Mouse (Mus musculus) heart, postnatal 0 days (tissue): ENCODE results near the gene Srsf1. TPM values are rescaled to one million over a fixed set of nuclear protein-coding genes. Genes with fewer than 3 reads are reported as not detected.
A peak's percentile ranks its signal among the peaks of the same experiment; 100 is the strongest.

Source experiments
- ATAC-seq: fragments of 200-750 bp; cut with Nextera tagmentation; 2 replicates; pipeline ENCODE4 v1.8.0; 2017; ENCODE audit warnings: low read depth, moderate number of reproducible peaks, moderate library complexity; ENCODE audit not compliant: insufficient read depth
- DNase-seq: peaks from one replicate; pipeline ENCODE4 v3.0.0-alpha.2; 2016; ENCODE audit warnings: low spot score
- H3K27ac ChIP-seq: fragments of 300-500 bp; sonication (generic); 2 replicates; pipeline ENCODE4 v1.5.1; 2014; ENCODE audit warnings: low read depth, mild to moderate bottlenecking
- H3K27me3 ChIP-seq: fragments of 300-500 bp; sonication (generic); 2 replicates; pipeline ENCODE4 v1.6.1; 2014; ENCODE audit warnings: low read length, mixed read lengths; ENCODE audit not compliant: control insufficient read depth, insufficient read depth
- H3K36me3 ChIP-seq: fragments of 300-500 bp; sonication (generic); replicated peaks from 2 replicates; pipeline ENCODE4 v1.6.1; 2014; ENCODE audit warnings: low read length, mixed read lengths; ENCODE audit not compliant: control insufficient read depth, insufficient read depth
- H3K4me1 ChIP-seq: fragments of 300-500 bp; sonication (generic); 2 replicates; pipeline ENCODE4 v1.6.1; 2014; ENCODE audit warnings: antibody characterized with exemption; ENCODE audit not compliant: control insufficient read depth, insufficient read depth
- H3K4me2 ChIP-seq: fragments of 300-500 bp; sonication (generic); 2 replicates; pipeline ENCODE4 v1.6.1; 2014; ENCODE audit warnings: low read depth, mild to moderate bottlenecking, low read length, moderate library complexity
- H3K4me3 ChIP-seq: fragments of 300-500 bp; sonication (generic); 2 replicates; pipeline ENCODE4 v1.5.1; 2014; ENCODE audit warnings: low read depth, low read length
- H3K9ac ChIP-seq: fragments of 300-500 bp; sonication (generic); replicated peaks from 2 replicates; pipeline ENCODE4 v1.6.1; 2014; ENCODE audit warnings: low read depth, low read length, mixed read lengths
- H3K9me3 ChIP-seq: fragments of 300-500 bp; sonication (generic); replicated peaks from 2 replicates; pipeline ENCODE4 v1.6.1; 2016; ENCODE audit warnings: low read length; ENCODE audit not compliant: control insufficient read depth
- CTCF ChIP-seq: IDR thresholded peaks from 2 replicates; pipeline ENCODE4 v1.5.1; 2016; ENCODE audit warnings: antibody characterized with exemption, control low read depth, low read depth
- EP300 ChIP-seq: IDR thresholded peaks from 2 replicates; pipeline ENCODE4 v1.6.1; 2016; ENCODE audit warnings: antibody characterized with exemption, low read depth
- WGBS: fragments of 180-500 bp; shearing (Covaris S2); extraction: QIAGEN DNeasy Blood & Tissue Kit; methylation state at CpG from one replicate; pipeline ENCODE4 v1.1.7; 2014; 5-methylcytosine and 5-hydroxymethylcytosine counted together
- polyA plus RNA-seq: library from polyadenylated mRNA; unstranded; fragments of >200 nt; fragmentation: Nextera tagmentation; extraction: Ambion mirVana; gene quantifications from 2 replicates; pipeline ENCODE4 v1.2.1, GENCODE M21; 2015
- total RNA-seq: library from RNA; depleted of rRNA; stranded (reverse); fragments of >200 nt; gene quantifications from 2 replicates; pipeline ENCODE4 v1.2.3, GENCODE M21; 2014; ENCODE audit warnings: low replicate concordance

The Srsf1 gene
- total and polyA plus RNA-seq, 2 experiments from 2014 or later = 83.5 to 195 TPM

DNA sequence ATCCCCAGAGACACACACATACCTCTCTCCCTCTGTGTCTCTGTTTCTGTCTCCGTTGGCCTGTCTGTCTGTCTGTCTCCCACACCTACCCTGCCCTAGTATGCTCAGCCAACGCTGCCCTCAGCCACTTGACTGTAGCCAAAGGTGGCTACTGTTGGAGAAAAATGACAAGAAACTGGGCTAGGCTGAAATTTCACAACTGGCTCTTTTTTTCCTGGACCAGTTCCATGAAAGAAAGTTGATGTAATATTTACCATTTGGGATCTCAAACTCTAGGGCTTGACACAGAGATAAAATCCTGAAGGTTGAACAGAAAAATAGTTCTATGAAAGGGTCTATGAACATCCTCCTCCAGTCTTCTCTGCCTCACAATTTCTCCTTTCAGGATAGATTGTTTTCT is 16.3 kb upstream of the Srsf1 start:
- H3K4me2 ChIP-seq = no peak overlapping the region
- no peak for ATAC-seq
- no peak for TF ChIP-seq CTCF
- no peak for TF ChIP-seq EP300
- H3K27me3 ChIP-seq = no peaks in the 10 kb centered on the region
- no peaks in the 10 kb centered on the region for H3K36me3 ChIP-seq
- no peak overlapping the region for H3K27ac ChIP-seq
- H3K9me3 ChIP-seq = no peaks in the 10 kb centered on the region
- no peak overlapping the region for H3K4me3 ChIP-seq
- H3K9ac ChIP-seq = no peak overlapping the region
- peaks cover 17% of the 10 kb centered on the region for H3K4me1 ChIP-seq
- no peak for DNase-seq
- WGBS = 60% methylated on average over 2 of the region's 2 CpGs

DNA sequence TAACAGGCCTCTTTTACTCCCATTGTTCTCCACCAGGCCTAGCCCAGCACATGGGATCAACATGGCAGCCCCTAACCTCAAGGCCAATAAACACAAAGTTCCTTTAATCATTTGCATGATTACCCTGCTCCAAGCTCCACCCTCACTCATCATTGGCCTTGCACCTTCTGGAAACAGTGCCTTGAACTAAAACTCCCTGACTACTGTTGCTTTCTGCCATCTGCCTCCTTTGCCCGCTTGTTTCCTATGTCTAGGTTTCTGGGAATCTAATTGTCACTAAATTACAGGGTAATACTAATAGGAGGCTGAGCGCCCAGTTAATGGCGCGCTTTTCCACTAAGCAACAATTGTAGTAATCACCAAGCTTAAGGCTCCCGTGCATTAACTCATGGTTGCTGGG is 15.4 kb upstream of the Srsf1 start:
- Histone ChIP-seq H3K4me2 (no peak overlapping the region), H3K9me3 (no peaks in the 10 kb centered on the region), H3K4me3 (no peak overlapping the region), H3K36me3 (no peaks in the 10 kb centered on the region), H3K27ac (no peak overlapping the region), H3K27me3 (no peaks in the 10 kb centered on the region), H3K4me1 (peaks cover 17% of the 10 kb centered on the region), H3K9ac (no peak overlapping the region)
- TF ChIP-seq EP300 (no peak), CTCF (no peak)
- DNase-seq (no peak), ATAC-seq (no peak)
- 94% methylated on average over 5 of the region's 5 CpGs for WGBS

DNA sequence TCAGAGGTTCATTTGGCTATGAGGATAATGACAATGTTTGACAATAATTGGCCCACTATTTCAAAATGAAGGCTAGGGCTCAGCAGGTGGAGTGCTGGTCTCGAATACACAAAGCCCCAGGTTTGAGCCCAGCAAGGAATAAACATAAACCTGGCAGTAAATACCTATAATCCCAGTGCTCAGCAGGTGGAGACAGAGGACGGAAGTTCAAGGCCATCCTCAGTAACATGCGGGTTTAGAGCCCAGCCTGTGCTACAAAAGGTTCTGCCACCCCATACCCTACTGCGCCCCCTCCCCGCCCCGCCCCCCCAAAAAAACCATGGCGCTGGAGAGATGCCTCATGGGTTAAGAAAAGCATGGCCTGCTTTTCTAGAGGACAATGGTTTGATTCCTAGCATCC is 11.2 kb upstream of the Srsf1 start:
- no peaks in the 10 kb centered on the region for H3K36me3 ChIP-seq
- no peaks in the 10 kb centered on the region for H3K9me3 ChIP-seq
- no peak overlapping the region for H3K9ac ChIP-seq
- no peak overlapping the region for H3K4me3 ChIP-seq
- H3K27me3 ChIP-seq = no peaks in the 10 kb centered on the region
- ATAC-seq (no peak), DNase-seq (no peak)
- no peak overlapping the region for H3K4me2 ChIP-seq
- H3K4me1 ChIP-seq = no peaks in the 10 kb centered on the region
- WGBS = 67% methylated on average over 7 of the region's 7 CpGs
- TF ChIP-seq EP300 (no peak), CTCF (no peak)
- no peak overlapping the region for H3K27ac ChIP-seq

DNA sequence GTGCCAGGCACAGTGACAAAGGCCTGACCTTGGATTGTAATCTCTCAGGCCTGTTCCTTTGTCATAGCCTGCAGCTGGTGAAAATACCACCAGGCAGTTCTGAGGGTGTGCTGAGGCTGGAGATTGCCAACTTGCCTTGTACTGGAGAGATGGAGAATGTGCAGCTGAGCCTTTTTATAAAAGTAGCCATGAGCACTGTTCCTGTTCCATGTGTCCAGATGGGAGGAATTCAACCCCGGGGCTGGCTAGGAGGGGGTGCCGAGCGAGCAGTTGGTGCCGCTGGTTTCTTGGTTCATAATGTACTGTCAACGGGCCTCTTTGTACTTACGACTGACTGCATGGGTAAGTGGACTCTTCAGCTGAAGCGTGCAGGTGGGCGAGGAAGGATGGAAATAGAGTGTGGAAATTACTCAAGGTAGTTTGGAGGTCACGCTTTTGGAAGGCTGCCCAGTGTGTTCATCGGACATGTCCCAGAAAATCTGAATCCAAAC is 10.4 kb upstream of the Srsf1 start:
- DNase-seq (no peak), ATAC-seq (peak; percentile 60)
- Histone ChIP-seq H3K27me3 (no peaks in the 10 kb centered on the region), H3K4me2 (no peak overlapping the region), H3K4me1 (no peaks in the 10 kb centered on the region), H3K9me3 (no peaks in the 10 kb centered on the region), H3K4me3 (no peak overlapping the region), H3K36me3 (no peaks in the 10 kb centered on the region), H3K27ac (peak overlapping the region; percentile 47), H3K9ac (no peak overlapping the region)
- 30% methylated on average over 10 of the region's 10 CpGs for WGBS
- TF ChIP-seq EP300 = no peak
- TF ChIP-seq CTCF = no peak

DNA sequence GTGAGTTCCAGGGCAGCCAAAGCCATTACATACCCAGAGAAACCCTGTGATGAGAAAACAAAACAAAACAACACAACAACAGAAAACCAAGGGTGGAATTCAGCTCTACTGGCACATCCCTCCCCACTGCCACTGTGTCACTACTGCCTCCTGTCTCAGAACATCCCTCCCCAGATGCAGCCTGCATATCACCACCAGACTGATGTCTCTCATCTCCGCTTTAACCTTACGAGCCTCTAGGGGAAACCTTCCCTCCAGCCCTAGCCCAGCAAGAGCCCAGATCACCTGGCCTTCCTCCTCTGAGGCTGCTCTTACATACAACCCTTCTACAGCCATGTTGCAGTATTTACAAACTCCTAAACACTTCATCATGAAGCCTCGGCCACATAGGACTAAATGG is 9.8 kb upstream of the Srsf1 start:
- ATAC-seq (no peak), DNase-seq (no peak)
- WGBS = 62% methylated on average over 3 of the region's 3 CpGs
- H3K4me3 ChIP-seq = no peak overlapping the region
- no peaks in the 10 kb centered on the region for H3K9me3 ChIP-seq
- H3K27ac ChIP-seq = peak overlapping the region; percentile 47
- H3K27me3 ChIP-seq = no peaks in the 10 kb centered on the region
- no peaks in the 10 kb centered on the region for H3K36me3 ChIP-seq
- no peak overlapping the region for H3K9ac ChIP-seq
- no peak overlapping the region for H3K4me2 ChIP-seq
- TF ChIP-seq CTCF (no peak), EP300 (no peak)
- no peaks in the 10 kb centered on the region for H3K4me1 ChIP-seq

DNA sequence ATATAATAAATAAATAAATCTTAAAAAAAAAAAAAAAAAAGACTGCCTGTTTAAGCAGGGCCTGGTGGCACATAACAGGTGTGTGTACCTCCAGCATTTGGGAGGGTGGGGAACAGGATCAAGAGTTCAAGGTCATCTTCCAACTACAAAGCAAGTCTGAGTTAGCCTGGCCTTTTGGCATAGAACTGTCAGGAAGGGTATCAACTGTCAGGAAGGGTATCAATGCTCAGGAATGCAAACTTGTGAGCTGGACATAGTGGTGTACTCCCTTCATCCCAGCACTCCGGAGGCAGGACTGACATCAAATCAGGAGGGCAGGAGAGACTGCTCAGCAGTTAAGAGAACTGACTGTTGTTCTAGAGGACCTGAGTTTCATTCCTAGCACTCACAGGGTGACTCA is 8.1 kb upstream of the Srsf1 start:
- Histone ChIP-seq H3K36me3 (no peaks in the 10 kb centered on the region), H3K4me2 (no peak overlapping the region), H3K27me3 (no peaks in the 10 kb centered on the region), H3K4me3 (no peak overlapping the region), H3K4me1 (no peaks in the 10 kb centered on the region), H3K9ac (no peak overlapping the region), H3K9me3 (no peaks in the 10 kb centered on the region), H3K27ac (no peak overlapping the region)
- ATAC-seq (no peak), DNase-seq (no peak)
- WGBS = 55% methylated on average over 1 of the region's 1 CpGs
- TF ChIP-seq CTCF (no peak), EP300 (no peak)
